Mouse (Mus musculus): ENCODE data around the gene AC140267.1. TPM values are rescaled to one million over a fixed set of nuclear protein-coding genes. Genes with fewer than 3 reads are reported as not detected.

Gene AC140267.1
- 7.2 and 15.4 TPM in 2 replicates for total RNA-seq (2021)
- long read RNA-seq, experiment 1 = 0 reads
- long read RNA-seq, experiment 2 = 0 reads

- no peak for DNase-seq
Measured at GRCm38 (mm10) chr15:80235535-80235934, at the start of gene AC140267.1. TSS of gene AC140267.1 (plus strand) at chr15:80235835.

GRCm38 (mm10) chr15:80188927-80189326 is 46.7 kb upstream of the AC140267.1 start:
- DNase-seq = no peak

- no peak for DNase-seq
Measured at GRCm38 (mm10) chr15:80190075-80190474, 45.6 kb upstream of the AC140267.1 start.

GRCm38 (mm10) chr15:80191585-80192245 is 43.9 kb upstream of the AC140267.1 start:
- no peak for DNase-seq

GRCm38 (mm10) chr15:80192246-80192585 is 43.4 kb upstream of the AC140267.1 start:
- no peak for DNase-seq

- no peak for DNase-seq
Measured at GRCm38 (mm10) chr15:80192847-80193246, 42.8 kb upstream of the AC140267.1 start.

GRCm38 (mm10) chr15:80199556-80199955 is 36.1 kb upstream of the AC140267.1 start:
- no peak for DNase-seq

- no peak for DNase-seq
Measured at GRCm38 (mm10) chr15:80202111-80202775, 33.4 kb upstream of the AC140267.1 start.

- DNase-seq = peak; percentile 60
Measured at GRCm38 (mm10) chr15:80203406-80203805, 32.2 kb upstream of the AC140267.1 start.

- DNase-seq = no peak
Measured at GRCm38 (mm10) chr15:80206057-80206565, 29.5 kb upstream of the AC140267.1 start.

- no peak for DNase-seq
Measured at GRCm38 (mm10) chr15:80208446-80208845, 27.2 kb upstream of the AC140267.1 start.

GRCm38 (mm10) chr15:80213688-80214087 is 21.9 kb upstream of the AC140267.1 start:
- DNase-seq = no peak

- DNase-seq = peak; percentile 64
Measured at GRCm38 (mm10) chr15:80215716-80216479, 19.7 kb upstream of the AC140267.1 start.

GRCm38 (mm10) chr15:80216480-80216820 is 19.2 kb upstream of the AC140267.1 start:
- no peak for DNase-seq

- DNase-seq = peak; percentile 59
Measured at GRCm38 (mm10) chr15:80217476-80217875, 18.2 kb upstream of the AC140267.1 start.

GRCm38 (mm10) chr15:80219211-80219610 is 16.4 kb upstream of the AC140267.1 start:
- DNase-seq = peak; percentile 54

GRCm38 (mm10) chr15:80219705-80220657 is 15.7 kb upstream of the AC140267.1 start:
- DNase-seq = no peak

GRCm38 (mm10) chr15:80221031-80221430 is 14.6 kb upstream of the AC140267.1 start:
- no peak for DNase-seq

- DNase-seq = no peak
Measured at GRCm38 (mm10) chr15:80223751-80224150, 11.9 kb upstream of the AC140267.1 start.

- DNase-seq = peak; percentile 95
Measured at GRCm38 (mm10) chr15:80225208-80225607, 10.4 kb upstream of the AC140267.1 start.

- DNase-seq = peak; percentile 73
Measured at GRCm38 (mm10) chr15:80225796-80226195, 9.8 kb upstream of the AC140267.1 start.
